ENCODE assay signal across 15 mouse cellular contexts in the genomic region with DNA sequence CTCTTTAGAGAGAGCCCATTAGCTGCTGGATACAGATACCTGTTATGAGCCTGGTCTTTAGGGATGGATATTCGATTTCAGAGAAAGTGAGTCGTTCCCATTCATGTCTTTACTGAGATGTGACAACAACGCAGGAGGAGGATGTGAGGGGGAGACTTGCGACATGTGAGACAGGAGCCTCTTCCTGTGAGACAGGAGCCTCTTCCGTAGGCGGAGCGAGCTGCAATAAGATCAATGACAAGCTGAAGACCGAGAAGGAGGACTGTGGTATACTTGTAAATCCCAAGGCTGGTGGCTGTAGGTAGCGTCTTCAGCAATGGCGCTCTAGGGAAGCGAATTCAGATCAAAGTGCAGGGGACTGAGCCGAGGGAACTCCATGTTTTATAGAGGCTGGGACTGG. TPM values are rescaled to one million over a fixed set of nuclear protein-coding genes. Genes with fewer than 3 reads are reported as not detected.
DNase-seq lines count a peak whose midpoint lies in the region; ATAC-seq lines count a peak whose summit lies in the region.
"Had no signal": no experiment of that assay in that cellular context is flagged by ENCODE, and none has a peak within 500 bp of the region (broad histone marks: within the 10 kb centered on the region; RNA-seq: fewer than 3 reads in every experiment).

No protein-coding gene starts in this region.

- DNase-seq in kidney, adult 18-20 months = no peak
- DNase-seq in T-cell, adult 2 months (ENCODE audit: low spot score) = peak; percentile 70
- peak; percentile 4 for DNase-seq in liver
- DNase-seq in thymus, postnatal 10 days (ENCODE audit: low spot score in 2 of 2) = peak; percentile 25 to 44
- no peak for DNase-seq in adrenal gland, postnatal 14 days
- DNase-seq: cerebellum, postnatal 36 days; heart, adult 18-20 months; kidney, adult 8-10 months had no signal

- peaks cover 28% of the 10 kb centered on the region; the same call in 1 of the 2 replicates for H3K27me3 ChIP-seq in kidney, embryonic 15.5 days
- H3K27me3 ChIP-seq in intestine, embryonic 15.5 days (replicated peaks) = no peaks in the 10 kb centered on the region

- H3K9me3 ChIP-seq in kidney, embryonic 15.5 days (replicated peaks) = no peaks in the 10 kb centered on the region
- H3K9me3 ChIP-seq in intestine, embryonic 15.5 days = no peaks in the 10 kb centered on the region
- H3K9me3 ChIP-seq: limb, embryonic 12.5 days; lung, embryonic 15.5 days had no signal

- no peak overlapping the region for H3K27ac ChIP-seq in kidney, embryonic 15.5 days
- no peak overlapping the region for H3K27ac ChIP-seq in intestine, embryonic 15.5 days
- H3K27ac ChIP-seq: limb, embryonic 12.5 days; lung, embryonic 15.5 days had no signal

- H3K9ac ChIP-seq in kidney, embryonic 15.5 days = no peak overlapping the region
- H3K9ac ChIP-seq in intestine, embryonic 15.5 days = no peak overlapping the region
- H3K9ac ChIP-seq: limb, embryonic 12.5 days; lung, embryonic 15.5 days had no signal

- no peak for ATAC-seq in kidney, embryonic 15.5 days (replicated peaks; ENCODE audit: low FRiP score)
- no peak for ATAC-seq in intestine, embryonic 15.5 days

- H3K4me1 ChIP-seq in kidney, embryonic 15.5 days = peaks cover 13% of the 10 kb centered on the region
- H3K4me1 ChIP-seq in intestine, embryonic 15.5 days (replicated peaks) = peaks cover 3% of the 10 kb centered on the region

- WGBS in kidney, embryonic 15.5 days = 22% methylated on average over 12 of the region's 12 CpGs
- 41% methylated on average over 12 of the region's 12 CpGs for WGBS in intestine, embryonic 15.5 days

- no peak overlapping the region for H3K4me3 ChIP-seq in kidney, embryonic 15.5 days (replicated peaks)
- no peak overlapping the region for H3K4me3 ChIP-seq in intestine, embryonic 15.5 days (replicated peaks)
- H3K4me3 ChIP-seq: limb, embryonic 12.5 days; lung, embryonic 15.5 days had no signal

- H3K36me3 ChIP-seq in kidney, embryonic 15.5 days = no peaks in the 10 kb centered on the region
- H3K36me3 ChIP-seq in intestine, embryonic 15.5 days = no peaks in the 10 kb centered on the region
- H3K36me3 ChIP-seq: limb, embryonic 12.5 days; lung, embryonic 15.5 days had no signal

- H3K4me2 ChIP-seq in kidney, embryonic 15.5 days = peak overlapping the region; percentile 34
- no peak overlapping the region for H3K4me2 ChIP-seq in intestine, embryonic 15.5 days (replicated peaks)
- H3K4me2 ChIP-seq: limb, embryonic 12.5 days; lung, embryonic 15.5 days; midbrain, embryonic 11.5 days had no signal

RNA-seq across cellular contexts. Expression of gene Wee2, which starts 0.8 kb away (rescaled TPM):
- 0.06 TPM in 1 of 2 replicates, not detected in the other for polyA plus RNA-seq in kidney, embryonic 15.5 days (2015; fragmentation: Nextera tagmentation; extraction: Ambion mirVana)
- not detected in 2 replicates for total RNA-seq in adrenal gland, postnatal 14 days (2021)
- polyA plus RNA-seq in intestine, embryonic 15.5 days (2015; fragmentation: Nextera tagmentation; extraction: Ambion mirVana) = 0.05 and 0.14 TPM in 2 replicates
- total RNA-seq: heart, adult 18-20 months; hematopoietic stem cell, adult 5-6 weeks; layer of hippocampus, postnatal 10 days had no signal
- polyA plus RNA-seq: limb, embryonic 12.5 days; lung, embryonic 15.5 days; midbrain, embryonic 11.5 days had no signal

RNA-seq across cellular contexts. Expression of gene E330009J07Rik, which starts 3.8 kb away (rescaled TPM):
- polyA plus RNA-seq in kidney, embryonic 15.5 days (2015; fragmentation: Nextera tagmentation; extraction: Ambion mirVana) = 10.7 and 14.8 TPM in 2 replicates
- total RNA-seq in adrenal gland, postnatal 14 days (2021) = 14.3 and 17.9 TPM in 2 replicates
- 8.8 and 9.5 TPM in 2 replicates for polyA plus RNA-seq in intestine, embryonic 15.5 days (2015; fragmentation: Nextera tagmentation; extraction: Ambion mirVana)

RNA-seq across cellular contexts. Expression of gene Ssbp1, which starts 31.4 kb away (rescaled TPM):
- polyA plus RNA-seq in kidney, embryonic 15.5 days (2015; fragmentation: Nextera tagmentation; extraction: Ambion mirVana) = 171 and 178 TPM in 2 replicates
- 59.2 and 74.6 TPM in 2 replicates for total RNA-seq in adrenal gland, postnatal 14 days (2021)
- 157 and 160 TPM in 2 replicates for polyA plus RNA-seq in intestine, embryonic 15.5 days (2015; fragmentation: Nextera tagmentation; extraction: Ambion mirVana)

RNA-seq across cellular contexts. Expression of gene Tas2r137, which starts 51.3 kb away (rescaled TPM):
- not detected in 2 replicates for polyA plus RNA-seq in kidney, embryonic 15.5 days (2015; fragmentation: Nextera tagmentation; extraction: Ambion mirVana)
- not detected in 2 replicates for total RNA-seq in adrenal gland, postnatal 14 days (2021)
- not detected in 2 replicates for polyA plus RNA-seq in intestine, embryonic 15.5 days (2015; fragmentation: Nextera tagmentation; extraction: Ambion mirVana)
- total RNA-seq: heart, adult 18-20 months; hematopoietic stem cell, adult 5-6 weeks; layer of hippocampus, postnatal 10 days had no signal
- polyA plus RNA-seq: limb, embryonic 12.5 days; lung, embryonic 15.5 days; midbrain, embryonic 11.5 days had no signal

RNA-seq across cellular contexts. Expression of gene Tas2r108, which starts 53.6 kb away (rescaled TPM):
- polyA plus RNA-seq in kidney, embryonic 15.5 days (2015; fragmentation: Nextera tagmentation; extraction: Ambion mirVana) = not detected in 2 replicates
- not detected in 2 replicates for total RNA-seq in adrenal gland, postnatal 14 days (2021)
- polyA plus RNA-seq in intestine, embryonic 15.5 days (2015; fragmentation: Nextera tagmentation; extraction: Ambion mirVana) = not detected in 2 replicates
- total RNA-seq: heart, adult 18-20 months; hematopoietic stem cell, adult 5-6 weeks; layer of hippocampus, postnatal 10 days had no signal
- polyA plus RNA-seq: limb, embryonic 12.5 days; lung, embryonic 15.5 days had no signal

Comparison
In these comparisons a context has a peak if more than half of its experiments do, and no peak if none do; other contexts are left out.
1. DNase-seq: peak in T-cell, adult 2 months (single experiment), liver (single experiment) and thymus, postnatal 10 days (2 of 2); none in kidney, adult 18-20 months (single experiment) and adrenal gland, postnatal 14 days (single experiment).